Mouse (Mus musculus): ENCODE measurements around the gene Fam184b. TPM values are rescaled to one million over a fixed set of nuclear protein-coding genes. Genes with fewer than 3 reads are reported as not detected.

Fam184b gene
- polyA plus RNA-seq, 1 experiment = 0.01 TPM

- no peaks in the 10 kb centered on the region for H3K79me2 ChIP-seq (ENCODE audit: control insufficient read depth, insufficient read depth)
- peaks cover 50% of the 10 kb centered on the region for H3K36me3 ChIP-seq (ENCODE audit: control insufficient read depth, insufficient read depth)
- H3K27me3 ChIP-seq (ENCODE audit: control insufficient read depth, insufficient read depth, insufficient read length) = no peaks in the 10 kb centered on the region
- TF ChIP-seq CEBPB (IDR thresholded peaks at IDR 0.05; ENCODE audit: low read depth) = no peak
- TF ChIP-seq MAX (IDR thresholded peaks at IDR 0.05) = no peak
- no peak for TF ChIP-seq FOSL1 (IDR thresholded peaks at IDR 0.05; ENCODE audit: insufficient read depth, low read length, poor library complexity, severe bottlenecking)
- no peak for TF ChIP-seq MYOG (IDR thresholded peaks at IDR 0.05; ENCODE audit: control insufficient read depth, extremely low read depth, insufficient read length)
- no peak for TF ChIP-seq USF1 (IDR thresholded peaks at IDR 0.05; ENCODE audit: low read depth)
- no peak for TF ChIP-seq CTCF (IDR thresholded peaks at IDR 0.05; ENCODE audit: control insufficient read depth, insufficient read depth, insufficient read length)
- TF ChIP-seq MYOD1 (IDR thresholded peaks at IDR 0.05; ENCODE audit: control insufficient read depth, insufficient read length, low read depth) = no peak
- no peaks in the 10 kb centered on the region for H3K79me3 ChIP-seq (ENCODE audit: low read depth)
- no peak overlapping the region for H3ac ChIP-seq (ENCODE audit: control insufficient read depth, insufficient read length, low read depth)
- no peak overlapping the region for H3K4me3 ChIP-seq (ENCODE audit: insufficient read depth, poor library complexity, severe bottlenecking)
These were observed 125.9 kb downstream of the Fam184b start for GRCm38 (mm10) chr5:45513511-45513910.

GRCm38 (mm10) chr5:45512908-45513307 lies 126.5 kb downstream of the Fam184b start:
- Histone ChIP-seq H3K36me3 (ENCODE audit: control insufficient read depth, insufficient read depth) (peaks cover 55% of the 10 kb centered on the region), H3K79me2 (ENCODE audit: control insufficient read depth, insufficient read depth) (no peaks in the 10 kb centered on the region), H3K27me3 (ENCODE audit: control insufficient read depth, insufficient read depth, insufficient read length) (no peaks in the 10 kb centered on the region), H3K79me3 (ENCODE audit: low read depth) (no peaks in the 10 kb centered on the region), H3K4me3 (ENCODE audit: insufficient read depth, poor library complexity, severe bottlenecking) (no peak overlapping the region), H3ac (ENCODE audit: control insufficient read depth, insufficient read length, low read depth) (no peak overlapping the region)
- TF ChIP-seq MYOG (IDR thresholded peaks at IDR 0.05; ENCODE audit: control insufficient read depth, extremely low read depth, insufficient read length) (no peak), MAX (IDR thresholded peaks at IDR 0.05) (no peak), CTCF (IDR thresholded peaks at IDR 0.05; ENCODE audit: control insufficient read depth, insufficient read depth, insufficient read length) (no peak), MYOD1 (IDR thresholded peaks at IDR 0.05; ENCODE audit: control insufficient read depth, insufficient read length, low read depth) (no peak), CEBPB (IDR thresholded peaks at IDR 0.05; ENCODE audit: low read depth) (no peak)

GRCm38 (mm10) chr5:45510071-45510470 lies 129.3 kb downstream of the Fam184b start:
- no peaks in the 10 kb centered on the region for H3K79me2 ChIP-seq (ENCODE audit: control insufficient read depth, insufficient read depth)
- H3K36me3 ChIP-seq (ENCODE audit: control insufficient read depth, insufficient read depth) = peaks cover 79% of the 10 kb centered on the region
- H3K79me3 ChIP-seq (ENCODE audit: low read depth) = no peaks in the 10 kb centered on the region
- no peaks in the 10 kb centered on the region for H3K27me3 ChIP-seq (ENCODE audit: control insufficient read depth, insufficient read depth, insufficient read length)
- TF ChIP-seq CEBPB (IDR thresholded peaks at IDR 0.05; ENCODE audit: low read depth) = no peak
- TF ChIP-seq FOSL1 (IDR thresholded peaks at IDR 0.05; ENCODE audit: insufficient read depth, low read length, poor library complexity, severe bottlenecking) = no peak
- no peak for TF ChIP-seq MAX (IDR thresholded peaks at IDR 0.05)
- no peak for TF ChIP-seq CTCF (IDR thresholded peaks at IDR 0.05; ENCODE audit: control insufficient read depth, insufficient read depth, insufficient read length)
- TF ChIP-seq MYOG (IDR thresholded peaks at IDR 0.05; ENCODE audit: control insufficient read depth, extremely low read depth, insufficient read length) = no peak
- H3ac ChIP-seq (ENCODE audit: control insufficient read depth, insufficient read length, low read depth) = no peak overlapping the region
- H3K4me3 ChIP-seq (ENCODE audit: insufficient read depth, poor library complexity, severe bottlenecking) = no peak overlapping the region

- Histone ChIP-seq H3K4me3 (ENCODE audit: insufficient read depth, poor library complexity, severe bottlenecking) (no peak overlapping the region), H3K36me3 (ENCODE audit: control insufficient read depth, insufficient read depth) (peaks cover 53% of the 10 kb centered on the region)
- no peak for TF ChIP-seq CTCF (IDR thresholded peaks at IDR 0.05; ENCODE audit: control insufficient read depth, insufficient read depth, insufficient read length)
These were observed 141.8 kb downstream of the Fam184b start for GRCm38 (mm10) chr5:45497564-45497963.

GRCm38 (mm10) chr5:45496930-45497550 lies 142.4 kb downstream of the Fam184b start:
- Histone ChIP-seq H3K36me3 (ENCODE audit: control insufficient read depth, insufficient read depth) (peaks cover 48% of the 10 kb centered on the region), H3K4me3 (ENCODE audit: insufficient read depth, poor library complexity, severe bottlenecking) (no peak overlapping the region), H3ac (ENCODE audit: control insufficient read depth, insufficient read length, low read depth) (no peak overlapping the region), H3K79me2 (ENCODE audit: control insufficient read depth, insufficient read depth) (peaks cover 55% of the 10 kb centered on the region), H3K27me3 (ENCODE audit: control insufficient read depth, insufficient read depth, insufficient read length) (no peaks in the 10 kb centered on the region), H3K79me3 (ENCODE audit: low read depth) (peaks cover 16% of the 10 kb centered on the region)
- TF ChIP-seq FOSL1 (IDR thresholded peaks at IDR 0.05; ENCODE audit: insufficient read depth, low read length, poor library complexity, severe bottlenecking) (no peak), CTCF (IDR thresholded peaks at IDR 0.05; ENCODE audit: control insufficient read depth, insufficient read depth, insufficient read length) (no peak), CEBPB (IDR thresholded peaks at IDR 0.05; ENCODE audit: low read depth) (no peak), MAX (IDR thresholded peaks at IDR 0.05) (no peak)

More at GRCm38 (mm10) chr5:45497564-45497963, 141.8 kb downstream of the Fam184b start:
- peaks cover 55% of the 10 kb centered on the region for H3K79me2 ChIP-seq (ENCODE audit: control insufficient read depth, insufficient read depth)
- peaks cover 16% of the 10 kb centered on the region for H3K79me3 ChIP-seq (ENCODE audit: low read depth)
- H3ac ChIP-seq (ENCODE audit: control insufficient read depth, insufficient read length, low read depth) = no peak overlapping the region
- no peaks in the 10 kb centered on the region for H3K27me3 ChIP-seq (ENCODE audit: control insufficient read depth, insufficient read depth, insufficient read length)

GRCm38 (mm10) chr5:45496479-45496878 lies 142.9 kb downstream of the Fam184b start:
- H3ac ChIP-seq (ENCODE audit: control insufficient read depth, insufficient read length, low read depth) = no peak overlapping the region
- H3K79me2 ChIP-seq (ENCODE audit: control insufficient read depth, insufficient read depth) = peaks cover 55% of the 10 kb centered on the region
- H3K4me3 ChIP-seq (ENCODE audit: insufficient read depth, poor library complexity, severe bottlenecking) = no peak overlapping the region
- peaks cover 16% of the 10 kb centered on the region for H3K79me3 ChIP-seq (ENCODE audit: low read depth)
- H3K36me3 ChIP-seq (ENCODE audit: control insufficient read depth, insufficient read depth) = peaks cover 42% of the 10 kb centered on the region
- no peak for TF ChIP-seq MYOG (IDR thresholded peaks at IDR 0.05; ENCODE audit: control insufficient read depth, extremely low read depth, insufficient read length)
- TF ChIP-seq FOSL1 (IDR thresholded peaks at IDR 0.05; ENCODE audit: insufficient read depth, low read length, poor library complexity, severe bottlenecking) = no peak
- TF ChIP-seq CTCF (IDR thresholded peaks at IDR 0.05; ENCODE audit: control insufficient read depth, insufficient read depth, insufficient read length) = no peak
- TF ChIP-seq MYOD1 (IDR thresholded peaks at IDR 0.05; ENCODE audit: control insufficient read depth, insufficient read length, low read depth) = no peak
- no peak for TF ChIP-seq USF1 (IDR thresholded peaks at IDR 0.05; ENCODE audit: low read depth)
- TF ChIP-seq MAX (IDR thresholded peaks at IDR 0.05) = no peak
- TF ChIP-seq CEBPB (IDR thresholded peaks at IDR 0.05; ENCODE audit: low read depth) = no peak
- no peaks in the 10 kb centered on the region for H3K27me3 ChIP-seq (ENCODE audit: control insufficient read depth, insufficient read depth, insufficient read length)

Measured in C2C12 (cell line).